Mouse (Mus musculus) G1E (cell line): ENCODE results near the gene Cryzl2.

Source experiments
- CTCF ChIP-seq: IDR thresholded peaks from 2 replicates; pipeline ENCODE4 v1.5.1; 2012; ENCODE audit warnings: low read depth, low read length, inconsistent platforms, mixed read lengths
- GATA1 ChIP-seq: IDR thresholded peaks from 2 replicates; pipeline ENCODE4 v1.6.1; 2012; ENCODE audit warnings: borderline replicate concordance, low read length, inconsistent platforms, mixed read lengths
- POLR2AphosphoS5 ChIP-seq: IDR thresholded peaks from 2 replicates; pipeline ENCODE4 v1.6.1; 2012; ENCODE audit warnings: low read depth, low read length, inconsistent platforms; ENCODE audit not compliant: insufficient replicate concordance
- TAL1 ChIP-seq: conservative IDR thresholded peaks from 2 replicates; pipeline ENCODE4 v1.6.1; 2012; ENCODE audit warnings: low read depth, low read length, inconsistent platforms, mixed read lengths

DNA sequence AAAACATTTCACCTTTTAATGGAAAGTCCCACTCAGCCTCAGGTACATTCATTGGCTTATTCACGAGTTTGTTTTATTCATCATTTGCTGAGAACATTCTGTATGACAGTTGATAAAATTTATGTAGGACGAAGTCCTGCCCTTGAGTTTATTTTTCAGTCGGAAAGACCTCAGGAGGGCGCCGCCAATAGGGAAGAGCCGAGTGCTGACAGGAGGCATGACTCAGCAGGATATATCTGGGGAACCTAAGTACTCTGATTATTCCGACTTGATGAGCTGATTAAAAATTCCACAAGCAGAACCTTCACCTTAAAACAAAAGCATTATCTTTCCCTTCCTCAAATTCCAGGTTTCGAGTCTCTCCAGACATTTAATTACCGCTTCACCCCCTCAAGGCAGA lies 21.7 kb downstream of the Cryzl2 start:
- no peak for TF ChIP-seq TAL1
- TF ChIP-seq CTCF, result no peak
- TF ChIP-seq GATA1, result no peak
- no peak for TF ChIP-seq POLR2AphosphoS5
